Mouse (Mus musculus) lung, postnatal 0 days (tissue): ENCODE measurements at regions not wholly inside any gene's neighbourhood (a gene's known extent, or its start where the extent isn't known, plus 50 kb on each side); places are given as distances from the start of the nearest gene placed in this dataset.

ENCODE experiments used
- CTCF ChIP-seq: IDR thresholded peaks from 2 replicates; pipeline ENCODE4 v1.5.1; 2016; ENCODE audit warnings: antibody characterized with exemption, mild to moderate bottlenecking
- EP300 ChIP-seq: IDR thresholded peaks from 2 replicates; pipeline ENCODE4 v1.6.1; 2016; ENCODE audit warnings: antibody characterized with exemption, mild to moderate bottlenecking, control low read depth

GRCm38 (mm10) chr12:39605289-39605688, 432.5 kb downstream of the Arl4a start:
- TF ChIP-seq CTCF (no peak), EP300 (no peak)
